Mouse (Mus musculus) stomach, embryonic 15.5 days (tissue): ENCODE measurements around the gene Slc17a9. TPM values are rescaled to one million over a fixed set of nuclear protein-coding genes. Genes with fewer than 3 reads are reported as not detected.

ENCODE experiments used
- polyA plus RNA-seq: library from polyadenylated mRNA; unstranded; fragments of >200 nt; fragmentation: Nextera tagmentation; extraction: Ambion mirVana; gene quantifications from 2 replicates; pipeline ENCODE4 v1.2.1, GENCODE M21; 2015

The Slc17a9 gene
- polyA plus RNA-seq, 1 experiment from 2014 or later = 3.8 TPM

Other genes with a start within 250 kb of the Slc17a9 start
- gene Ntsr1, start 225.3 kb upstream of the Slc17a9 start, polyA plus RNA-seq = 0.89 and 1.3 TPM in 2 replicates
- 25.5 and 25.6 TPM in 2 replicates for gene Mrgbp, start 144.0 kb upstream of the Slc17a9 start, polyA plus RNA-seq
- 45.2 and 48.1 TPM in 2 replicates for gene Ogfr, start 136.0 kb upstream of the Slc17a9 start, polyA plus RNA-seq
- gene Col9a3, start 127.5 kb upstream of the Slc17a9 start, polyA plus RNA-seq = 9.3 and 15.2 TPM in 2 replicates
- gene Tcfl5, start 82.6 kb upstream of the Slc17a9 start, polyA plus RNA-seq = 0.12 and 0.21 TPM in 2 replicates
- 25.2 and 26.8 TPM in 2 replicates for gene Dido1, start 15.3 kb upstream of the Slc17a9 start, polyA plus RNA-seq
- gene Gid8, start 15.1 kb upstream of the Slc17a9 start, polyA plus RNA-seq = 61.4 TPM in 2 replicates
- 0.08 and 0.14 TPM in 2 replicates for gene Bhlhe23, start 51.6 kb downstream of the Slc17a9 start, polyA plus RNA-seq
- 51.0 and 52.9 TPM in 2 replicates for gene Ythdf1, start 195.7 kb downstream of the Slc17a9 start, polyA plus RNA-seq
- 0.14 TPM in 1 of 2 replicates, not detected in the other for gene Birc7, start 203.8 kb downstream of the Slc17a9 start, polyA plus RNA-seq
- gene Nkain4, start 229.4 kb downstream of the Slc17a9 start, polyA plus RNA-seq = 50.8 and 52.4 TPM in 2 replicates
- 92.7 and 103 TPM in 2 replicates for gene Arfgap1, start 242.0 kb downstream of the Slc17a9 start, polyA plus RNA-seq